Mouse (Mus musculus) heart, embryonic 16.5 days (tissue): ENCODE data around the gene Fstl5. TPM values are rescaled to one million over a fixed set of nuclear protein-coding genes. Genes with fewer than 3 reads are reported as not detected.

Experiments used
- ATAC-seq: fragments of 200-750 bp; cut with Nextera tagmentation; replicated peaks from 2 replicates; pipeline ENCODE4 v1.8.0; 2017; ENCODE audit warnings: moderate number of reproducible peaks; ENCODE audit not compliant: insufficient read depth, low FRiP score; ENCODE audit errors: extremely low read depth
- H3K27ac ChIP-seq: fragments of 300-500 bp; sonication (generic); 2 replicates; pipeline ENCODE4 v1.5.1; 2014; ENCODE audit warnings: mild to moderate bottlenecking, low read length, control low read depth, moderate library complexity
- H3K27me3 ChIP-seq: fragments of 300-500 bp; sonication (generic); 2 replicates; pipeline ENCODE4 v1.6.1; 2014; ENCODE audit warnings: low read length, mixed read lengths; ENCODE audit not compliant: control insufficient read depth, insufficient read depth
- H3K36me3 ChIP-seq: fragments of 300-500 bp; sonication (generic); 2 replicates; pipeline ENCODE4 v1.6.1; 2014; ENCODE audit not compliant: control insufficient read depth, insufficient read depth
- H3K4me1 ChIP-seq: fragments of 300-500 bp; sonication (generic); 2 replicates; pipeline ENCODE4 v1.6.1; 2014; ENCODE audit warnings: low read length, mixed read lengths; ENCODE audit not compliant: control insufficient read depth, insufficient read depth
- H3K4me2 ChIP-seq: fragments of 300-500 bp; sonication (generic); 2 replicates; pipeline ENCODE4 v1.6.1; 2014; ENCODE audit warnings: low read depth, mild to moderate bottlenecking, control low read depth, low read length
- H3K4me3 ChIP-seq: fragments of 300-500 bp; sonication (generic); 2 replicates; pipeline ENCODE4 v1.5.1; 2014; ENCODE audit warnings: mild to moderate bottlenecking, control low read depth, low read length
- H3K9ac ChIP-seq: fragments of 300-500 bp; sonication (generic); 2 replicates; pipeline ENCODE4 v1.6.1; 2014; ENCODE audit warnings: low read length, control low read depth
- H3K9me3 ChIP-seq: fragments of 300-500 bp; sonication (generic); replicated peaks from 2 replicates; pipeline ENCODE4 v1.6.1; 2016; ENCODE audit warnings: low read length; ENCODE audit not compliant: control insufficient read depth
- WGBS: fragments of 180-500 bp; shearing (Covaris S2); extraction: QIAGEN DNeasy Blood & Tissue Kit; methylation state at CpG from one replicate; pipeline ENCODE4 v1.1.7; 2014; 5-methylcytosine and 5-hydroxymethylcytosine counted together
- polyA plus RNA-seq: library from polyadenylated mRNA; unstranded; fragments of >200 nt; fragmentation: Nextera tagmentation; extraction: Ambion mirVana; gene quantifications from 2 replicates; pipeline ENCODE4 v1.2.1, GENCODE M21; 2015

Gene Fstl5
- 0.05 TPM in 1 of 2 replicates, not detected in the other for polyA plus RNA-seq

DNA sequence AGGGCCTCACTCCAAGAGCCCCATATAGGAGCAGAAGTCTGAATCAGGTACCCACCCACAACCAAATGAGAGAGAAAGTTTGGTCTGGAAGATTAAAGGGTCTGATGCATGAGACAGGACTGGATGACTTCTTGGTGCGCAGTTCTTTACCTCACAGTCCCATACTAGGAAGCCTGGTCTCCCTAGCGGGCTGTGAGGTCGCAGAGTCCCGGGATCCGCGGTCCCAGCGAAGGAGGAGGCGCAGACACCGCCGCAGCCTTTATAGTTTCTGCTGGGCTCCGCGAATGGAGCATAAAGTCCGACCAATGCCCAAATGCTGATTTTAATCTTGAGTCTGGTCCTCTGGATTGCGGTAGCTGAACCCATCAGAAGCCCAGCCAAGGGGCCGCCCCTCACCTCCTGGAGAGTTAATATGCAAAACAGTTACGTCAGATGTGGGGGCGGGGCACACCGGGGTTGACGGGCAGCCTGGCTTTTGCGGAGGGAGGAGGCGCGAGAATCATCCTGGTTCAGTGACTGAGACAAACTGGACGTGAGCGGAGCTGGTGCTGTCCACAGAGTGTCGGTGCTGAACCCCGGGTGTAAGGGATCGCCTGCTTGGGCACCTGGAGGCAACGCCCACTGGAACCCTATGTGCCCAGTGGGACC is at the start of gene Fstl5:
Fstl5 (plus strand) TSS at position 211 of the 648 bp plus-strand sequence.
- peak; percentile 28; the same call in 1 of the 2 replicates for ATAC-seq
- Histone ChIP-seq H3K27me3 (no peaks in the 10 kb centered on the region), H3K4me2 (peak within 1 kb of the TSS; percentile 57), H3K4me3 (peak within 1 kb of the TSS; percentile 39), H3K36me3 (no peaks in the 10 kb centered on the region), H3K9me3 (no peaks in the 10 kb centered on the region), H3K27ac (no peak within 1 kb of the TSS), H3K9ac (no peak within 1 kb of the TSS), H3K4me1 (no peaks in the 10 kb centered on the region)
- WGBS: under 1% methylated on average over 28 of the region's 28 CpGs

DNA sequence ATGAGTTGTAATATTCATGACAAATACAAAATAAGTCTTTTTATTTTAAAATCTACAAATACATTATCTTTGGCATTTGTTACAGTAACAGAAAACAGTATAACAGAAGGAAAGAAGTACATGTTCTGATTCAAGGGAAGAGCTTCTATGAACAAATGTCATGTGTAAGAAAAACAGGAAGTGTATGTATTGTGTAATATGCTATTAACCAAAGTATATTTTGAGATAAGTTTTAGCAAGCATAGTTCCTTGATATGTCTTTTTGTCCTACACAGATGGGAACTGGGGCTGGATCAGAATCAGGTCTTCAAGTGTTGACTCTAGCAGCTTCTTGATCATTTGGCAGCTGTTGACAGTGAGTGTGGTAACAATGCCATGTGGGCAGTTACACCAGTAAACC is 48.5 kb upstream of the Fstl5 start:
- Histone ChIP-seq H3K4me2 (no peak overlapping the region), H3K36me3 (no peaks in the 10 kb centered on the region), H3K27ac (no peak overlapping the region), H3K27me3 (no peaks in the 10 kb centered on the region), H3K9me3 (no peaks in the 10 kb centered on the region), H3K4me3 (no peak overlapping the region), H3K9ac (no peak overlapping the region), H3K4me1 (no peaks in the 10 kb centered on the region)
- no peak for ATAC-seq

DNA sequence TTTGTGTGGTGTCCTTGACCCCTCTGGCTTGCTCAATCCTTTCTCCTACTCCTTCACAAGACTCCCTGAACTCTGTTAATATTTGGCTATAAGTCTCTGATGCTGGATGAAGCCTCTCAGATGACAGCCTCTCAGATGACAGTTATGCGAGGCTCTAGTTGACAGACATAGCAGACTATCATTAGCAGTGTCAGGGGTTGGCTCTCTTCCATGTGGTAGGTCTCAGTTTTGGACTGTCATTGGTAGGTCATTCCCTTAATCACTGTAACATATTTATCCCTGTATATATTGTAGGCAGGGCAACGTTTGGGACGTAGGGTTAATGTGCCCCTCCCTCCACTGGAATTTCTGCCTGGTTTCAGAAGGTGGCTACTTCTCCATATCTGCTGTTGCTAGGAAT is 22.9 kb upstream of the Fstl5 start:
- Histone ChIP-seq H3K27ac (no peak overlapping the region), H3K9me3 (no peaks in the 10 kb centered on the region), H3K4me2 (no peak overlapping the region), H3K4me3 (no peak overlapping the region), H3K36me3 (no peaks in the 10 kb centered on the region), H3K4me1 (no peaks in the 10 kb centered on the region), H3K27me3 (no peaks in the 10 kb centered on the region), H3K9ac (no peak overlapping the region)
- no peak for ATAC-seq
- 63% methylated on average over 3 of the region's 3 CpGs for WGBS

DNA sequence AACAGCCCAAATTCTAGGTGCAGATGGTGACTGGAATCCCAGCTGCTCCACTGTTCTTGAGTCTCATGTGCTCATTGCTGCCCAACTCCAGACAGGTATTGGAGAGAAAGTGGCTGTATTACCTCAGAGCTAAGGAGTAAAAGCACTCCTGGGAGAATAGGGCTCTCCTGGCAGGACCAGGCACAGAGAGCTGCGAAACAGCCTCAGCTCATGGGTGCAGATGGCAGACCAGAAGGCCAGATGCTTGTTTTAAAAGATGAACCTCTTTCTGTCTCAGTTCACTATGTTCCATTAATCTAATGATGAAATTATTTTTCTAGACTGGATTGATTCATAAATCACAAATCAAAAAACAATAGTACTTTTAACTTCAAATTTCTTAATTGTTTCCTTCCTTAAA is 12.1 kb upstream of the Fstl5 start:
- H3K4me2 ChIP-seq: no peak overlapping the region
- no peak overlapping the region for H3K9ac ChIP-seq
- no peak for ATAC-seq
- H3K4me3 ChIP-seq: no peak overlapping the region
- no peaks in the 10 kb centered on the region for H3K36me3 ChIP-seq
- no peak overlapping the region for H3K27ac ChIP-seq
- no peaks in the 10 kb centered on the region for H3K9me3 ChIP-seq
- no peaks in the 10 kb centered on the region for H3K27me3 ChIP-seq
- WGBS: 59% methylated on average over 1 of the region's 1 CpGs
- H3K4me1 ChIP-seq: no peaks in the 10 kb centered on the region

DNA sequence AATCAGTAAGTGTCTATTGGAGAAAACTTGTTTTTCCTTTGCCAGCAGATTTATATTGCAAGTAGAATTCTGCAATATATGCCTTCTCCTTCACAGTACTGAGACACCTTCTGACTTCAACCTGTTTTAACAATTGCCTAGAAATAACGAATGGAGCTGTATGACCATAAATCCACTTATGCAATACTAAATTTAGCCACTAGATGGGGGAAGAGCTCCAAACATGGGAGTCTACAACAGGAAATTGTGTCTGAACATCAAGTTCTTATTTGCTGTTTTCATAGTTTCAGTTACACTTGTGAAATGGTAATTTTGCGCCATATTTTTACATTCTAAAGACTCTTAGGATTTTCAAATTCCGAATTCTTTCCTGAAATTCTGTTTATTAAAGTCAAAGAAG is 6.2 kb upstream of the Fstl5 start:
- Histone ChIP-seq H3K9ac (no peak overlapping the region), H3K36me3 (no peaks in the 10 kb centered on the region), H3K9me3 (no peaks in the 10 kb centered on the region), H3K4me1 (no peaks in the 10 kb centered on the region), H3K4me3 (no peak overlapping the region), H3K27ac (no peak overlapping the region), H3K27me3 (no peaks in the 10 kb centered on the region), H3K4me2 (no peak overlapping the region)
- 4% methylated on average over 3 of the region's 3 CpGs for WGBS
- no peak for ATAC-seq

DNA sequence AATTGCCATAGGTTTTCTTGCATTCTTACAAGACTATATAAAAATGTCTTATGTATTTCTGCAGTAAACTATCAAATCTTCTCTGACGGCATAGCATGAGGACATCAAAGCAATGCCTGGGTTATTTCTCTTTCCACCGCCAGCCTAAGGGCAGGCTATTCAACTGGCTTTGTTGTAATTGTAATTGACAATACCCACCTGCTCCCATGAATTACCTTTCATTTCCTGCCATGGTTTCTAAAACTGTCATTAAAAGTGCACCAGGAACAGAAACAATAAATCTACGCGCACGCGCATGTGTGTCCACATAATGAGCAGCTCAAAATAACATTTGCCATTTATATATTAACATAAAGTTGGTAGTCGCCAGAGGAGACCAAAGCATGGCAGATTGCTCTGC is 1.2 kb upstream of the Fstl5 start:
- H3K4me2 ChIP-seq: no peak overlapping the region

DNA sequence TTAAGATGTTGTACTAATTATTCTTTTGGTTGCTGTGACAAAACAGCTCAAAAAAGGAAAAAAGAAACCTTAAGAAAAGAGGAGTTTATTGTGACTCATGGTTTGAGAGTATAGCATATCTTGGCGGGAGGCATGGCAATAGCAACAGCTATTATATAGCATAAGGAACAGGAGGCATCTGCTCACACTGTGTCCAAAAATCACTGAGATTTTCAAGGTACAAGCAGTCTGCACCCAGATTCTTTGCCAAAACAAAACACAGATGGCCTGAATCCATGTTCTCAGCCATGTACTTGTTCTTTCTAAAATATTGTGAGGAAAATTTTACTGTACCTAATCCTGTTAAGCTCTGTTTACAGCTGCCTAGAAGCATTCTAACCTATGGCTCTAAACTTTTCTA is 66.4 kb downstream of the Fstl5 start:
- H3K9me3 ChIP-seq: no peaks in the 10 kb centered on the region
- WGBS: 84% methylated on average over 1 of the region's 1 CpGs
- H3K27ac ChIP-seq: no peak overlapping the region
- H3K9ac ChIP-seq: no peak overlapping the region
- no peaks in the 10 kb centered on the region for H3K36me3 ChIP-seq
- no peak for ATAC-seq
- no peaks in the 10 kb centered on the region for H3K4me1 ChIP-seq
- H3K27me3 ChIP-seq: no peaks in the 10 kb centered on the region
- H3K4me2 ChIP-seq: no peak overlapping the region
- no peak overlapping the region for H3K4me3 ChIP-seq

More for the DNA sequence above, 1.2 kb upstream of the Fstl5 start:
- no peaks in the 10 kb centered on the region for H3K9me3 ChIP-seq
- 87% methylated on average over 7 of the region's 7 CpGs for WGBS
- H3K27me3 ChIP-seq: no peaks in the 10 kb centered on the region
- H3K4me3 ChIP-seq: no peak overlapping the region
- no peak for ATAC-seq
- no peak overlapping the region for H3K27ac ChIP-seq
- H3K9ac ChIP-seq: no peak overlapping the region
- H3K4me1 ChIP-seq: no peaks in the 10 kb centered on the region
- no peaks in the 10 kb centered on the region for H3K36me3 ChIP-seq

DNA sequence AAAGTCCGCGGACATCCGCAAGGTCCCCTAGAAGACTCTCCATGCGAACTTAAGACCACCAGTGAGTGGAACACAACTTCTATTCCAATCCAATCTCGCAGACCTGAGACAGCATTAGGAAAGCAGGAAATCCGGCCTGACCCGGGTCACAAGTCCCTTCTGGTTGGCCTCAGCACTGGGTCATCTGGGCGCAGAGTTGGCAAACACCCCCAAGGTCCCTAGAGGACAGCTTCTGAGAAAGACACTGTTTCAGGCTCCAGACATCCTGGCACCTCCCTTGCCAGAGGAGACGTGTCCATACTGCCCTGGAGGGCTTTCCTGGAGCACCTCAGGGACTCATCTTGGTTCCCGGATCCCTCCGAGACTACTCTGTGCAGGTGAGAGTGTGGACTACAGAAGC is 73.8 kb downstream of the Fstl5 start:
- no peaks in the 10 kb centered on the region for H3K27me3 ChIP-seq
- no peaks in the 10 kb centered on the region for H3K36me3 ChIP-seq
- ATAC-seq: no peak
- no peak overlapping the region for H3K4me3 ChIP-seq
- H3K4me2 ChIP-seq: no peak overlapping the region
- no peaks in the 10 kb centered on the region for H3K4me1 ChIP-seq
- 86% methylated on average over 11 of the region's 11 CpGs for WGBS
- H3K9me3 ChIP-seq: no peaks in the 10 kb centered on the region
- no peak overlapping the region for H3K27ac ChIP-seq
- no peak overlapping the region for H3K9ac ChIP-seq

DNA sequence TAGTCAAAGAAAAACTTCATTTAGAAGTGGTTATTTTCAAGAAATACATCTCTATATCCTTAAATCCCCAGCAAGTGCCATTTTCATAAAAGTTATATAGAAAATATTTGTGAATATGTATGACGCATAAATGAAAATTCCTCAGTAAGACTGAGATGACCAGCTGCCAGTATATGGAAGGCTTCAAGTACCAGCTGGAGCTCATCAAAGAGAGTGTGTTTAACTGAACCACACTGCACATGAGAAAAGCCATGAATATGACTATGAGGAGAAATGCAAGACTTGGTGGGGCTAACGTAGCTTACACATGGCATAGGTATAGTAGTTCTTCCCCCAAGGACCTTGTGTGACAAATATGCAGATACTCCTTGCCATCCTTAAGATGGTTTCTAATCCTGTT is 164.8 kb downstream of the Fstl5 start:
- no peaks in the 10 kb centered on the region for H3K36me3 ChIP-seq
- H3K9me3 ChIP-seq: no peaks in the 10 kb centered on the region

More for the DNA sequence above, 164.8 kb downstream of the Fstl5 start:
- Histone ChIP-seq H3K4me1 (no peaks in the 10 kb centered on the region), H3K27me3 (no peaks in the 10 kb centered on the region), H3K27ac (no peak overlapping the region), H3K9ac (no peak overlapping the region), H3K4me3 (no peak overlapping the region), H3K4me2 (no peak overlapping the region)
- WGBS: 73% methylated on average over 2 of the region's 2 CpGs
- ATAC-seq: no peak
